Mouse (Mus musculus) ES-E14 (cell line): ENCODE measurements at regions not wholly inside any gene's neighbourhood (a gene's known extent, or its start where the extent isn't known, plus 50 kb on each side); places are given as distances from the start of the nearest gene placed in this dataset.

Experiments used
- CHD2 ChIP-seq: IDR thresholded peaks from 2 replicates; pipeline ENCODE4 v1.6.1; 2014; ENCODE audit warnings: mild to moderate bottlenecking, low read depth, low read length, inconsistent platforms
- HCFC1 ChIP-seq: IDR thresholded peaks from 2 replicates; pipeline ENCODE4 v1.6.1; 2012; ENCODE audit warnings: low read length, inconsistent platforms, borderline replicate concordance; ENCODE audit not compliant: insufficient read depth
- MAFK ChIP-seq: IDR thresholded peaks from 2 replicates; pipeline ENCODE4 v1.6.1; 2014; ENCODE audit warnings: mild to moderate bottlenecking, low read depth, low read length, inconsistent platforms; ENCODE audit not compliant: insufficient read depth
- ZNF384 ChIP-seq: IDR thresholded peaks from 2 replicates; pipeline ENCODE4 v1.6.1; 2012; ENCODE audit warnings: low read depth, low read length, inconsistent platforms

DNA sequence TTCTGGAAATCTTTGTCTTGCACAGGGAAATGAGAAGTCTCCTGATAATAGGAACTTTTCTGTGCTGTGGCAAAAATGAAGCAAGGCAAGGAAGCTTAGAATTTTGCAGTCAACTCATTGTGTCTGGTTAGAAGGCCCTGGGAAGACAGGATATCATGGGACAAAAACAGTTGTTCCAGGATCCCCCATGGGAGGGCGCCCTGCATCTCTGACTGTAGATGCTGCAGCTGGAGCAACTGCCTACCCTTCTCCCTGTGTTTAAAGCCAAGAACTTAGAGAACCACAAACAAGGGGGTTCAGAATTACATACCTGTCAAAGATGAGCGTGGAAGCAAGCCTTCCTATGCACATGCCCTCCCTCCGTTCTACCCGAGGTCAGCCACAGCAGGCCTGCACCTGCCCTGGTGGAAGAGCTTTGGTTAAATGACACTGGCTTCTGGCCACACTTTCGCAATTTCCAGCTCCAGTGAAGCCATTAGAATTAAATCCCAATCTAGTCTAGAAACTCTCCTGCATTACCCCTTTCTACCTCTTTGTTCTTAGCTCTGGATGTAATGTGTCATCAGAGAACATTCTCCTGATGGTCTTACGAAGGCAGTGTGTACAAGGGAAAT, 67.3 kb downstream of the Dact2 start:
- TF ChIP-seq HCFC1, result no peak
- TF ChIP-seq ZNF384, result no peak
- TF ChIP-seq MAFK, result no peak
- TF ChIP-seq CHD2, result no peak
